Mouse (Mus musculus) forebrain, postnatal 0 days (tissue): ENCODE results near the gene Gars. TPM values are rescaled to one million over a fixed set of nuclear protein-coding genes. Genes with fewer than 3 reads are reported as not detected.

Experiments used
- ATAC-seq: fragments of 200-750 bp; cut with Nextera tagmentation; 2 replicates; pipeline ENCODE4 v1.8.0; 2017; ENCODE audit warnings: mild to moderate bottlenecking, moderate library complexity
- DNase-seq: peaks from one replicate; pipeline ENCODE4 v3.0.0-alpha.2; 2015
- H3K27ac ChIP-seq: fragments of 300-500 bp; sonication (generic); 2 replicates; pipeline ENCODE4 v1.5.1; 2014; ENCODE audit warnings: low read depth, mild to moderate bottlenecking, antibody characterized with exemption, low read length, moderate library complexity, mixed read lengths
- H3K27me3 ChIP-seq: fragments of 300-500 bp; sonication (generic); 2 replicates; pipeline ENCODE4 v1.6.1; 2014; ENCODE audit warnings: mild to moderate bottlenecking, low read length, mixed read lengths; ENCODE audit not compliant: insufficient read depth
- H3K36me3 ChIP-seq: fragments of 300-500 bp; sonication (generic); 2 replicates; pipeline ENCODE4 v1.6.1; 2014; ENCODE audit warnings: mild to moderate bottlenecking, moderate library complexity; ENCODE audit not compliant: insufficient read depth
- H3K4me1 ChIP-seq: fragments of 300-500 bp; sonication (generic); 2 replicates; pipeline ENCODE4 v1.6.1; 2014; ENCODE audit warnings: antibody characterized with exemption; ENCODE audit not compliant: insufficient read depth
- H3K4me2 ChIP-seq: fragments of 300-500 bp; sonication (generic); 2 replicates; pipeline ENCODE4 v1.6.1; 2014; ENCODE audit warnings: low read depth, mild to moderate bottlenecking, moderate library complexity
- H3K4me3 ChIP-seq: fragments of 300-500 bp; sonication (generic); 2 replicates; pipeline ENCODE4 v1.5.1; 2014; ENCODE audit warnings: low read depth, low read length, mixed read lengths
- H3K9ac ChIP-seq: fragments of 300-500 bp; sonication (generic); 2 replicates; pipeline ENCODE4 v1.6.1; 2014; ENCODE audit warnings: mild to moderate bottlenecking
- H3K9me3 ChIP-seq: fragments of 300-500 bp; sonication (generic); 2 replicates; pipeline ENCODE4 v1.6.1; 2016; ENCODE audit warnings: low read length
- CTCF ChIP-seq: sonication (generic); IDR thresholded peaks from 2 replicates; pipeline ENCODE4 v1.5.1; 2016; ENCODE audit warnings: antibody characterized with exemption, control low read depth, low read depth
- WGBS: fragments of 180-500 bp; shearing (Covaris S2); extraction: QIAGEN DNeasy Blood & Tissue Kit; methylation state at CpG from one replicate; pipeline ENCODE4 v1.1.7; 2014; 5-methylcytosine and 5-hydroxymethylcytosine counted together
- polyA plus RNA-seq: library from polyadenylated mRNA; unstranded; fragments of >200 nt; fragmentation: Nextera tagmentation; extraction: Ambion mirVana; gene quantifications from 2 replicates; pipeline ENCODE4 v1.2.1, GENCODE M21; 2015
- total RNA-seq: library from RNA; depleted of rRNA; stranded (reverse); fragments of >200 nt; gene quantifications from 2 replicates; pipeline ENCODE4 v1.2.3, GENCODE M21; 2014; rRNA removed

Gars gene
- total and polyA plus RNA-seq, 2 experiments from 2014 or later: 191 to 222 TPM

DNA sequence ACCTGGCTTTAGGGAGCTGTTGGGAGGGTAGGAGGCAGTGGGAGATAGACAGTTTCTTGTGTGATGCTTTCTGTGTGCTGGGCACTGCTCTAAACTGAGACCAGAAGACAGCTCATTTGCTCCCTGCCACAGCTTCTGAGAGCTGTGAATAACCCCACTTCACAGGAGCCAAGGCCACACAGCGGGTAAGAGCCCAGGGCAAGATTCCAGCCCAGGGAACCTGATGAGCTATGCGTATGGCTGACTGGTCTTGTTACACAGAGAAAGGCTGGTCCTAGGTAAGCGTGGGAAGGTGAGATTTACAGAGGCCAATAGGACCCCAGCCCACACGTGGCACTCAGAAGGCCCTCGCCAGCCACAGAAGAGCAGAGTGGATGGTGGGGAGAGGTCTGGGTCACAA is 88.8 kb downstream of the Gars start:
- Histone ChIP-seq H3K9me3 (no peaks in the 10 kb centered on the region), H3K4me3 (no peak overlapping the region), H3K4me2 (no peak overlapping the region), H3K9ac (no peak overlapping the region), H3K36me3 (no peaks in the 10 kb centered on the region), H3K27ac (no peak overlapping the region), H3K4me1 (no peaks in the 10 kb centered on the region), H3K27me3 (no peaks in the 10 kb centered on the region)
- WGBS: 71% methylated on average over 5 of the region's 5 CpGs
- no peak for DNase-seq
- TF ChIP-seq CTCF: no peak
- no peak for ATAC-seq

DNA sequence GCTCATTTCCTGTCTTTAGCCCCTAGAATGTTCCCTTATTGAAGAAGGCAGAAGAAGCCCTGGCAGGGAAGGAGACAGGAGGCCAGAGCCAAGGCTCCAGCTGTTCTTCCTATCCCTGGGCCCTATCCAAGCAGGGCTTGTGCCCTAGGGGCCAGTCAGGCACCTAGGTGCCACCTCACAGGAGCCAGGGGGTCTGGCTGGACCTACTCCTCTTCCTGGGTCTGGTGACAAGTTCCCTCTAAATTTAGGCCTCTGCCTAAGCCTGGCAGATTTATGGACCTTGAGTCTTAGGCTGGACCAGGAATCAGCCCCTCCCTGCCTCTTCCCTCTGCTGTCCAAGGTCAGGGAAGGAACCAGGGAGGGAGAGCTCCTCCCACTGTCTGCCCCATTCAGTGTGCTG is 90.6 kb downstream of the Gars start:
- DNase-seq (no peak), ATAC-seq (no peak)
- Histone ChIP-seq H3K9ac (no peak overlapping the region), H3K27ac (no peak overlapping the region), H3K36me3 (no peaks in the 10 kb centered on the region), H3K9me3 (no peaks in the 10 kb centered on the region), H3K27me3 (no peaks in the 10 kb centered on the region), H3K4me2 (no peak overlapping the region), H3K4me3 (no peak overlapping the region), H3K4me1 (no peaks in the 10 kb centered on the region)
- TF ChIP-seq CTCF: no peak

Other genes with a start within 250 kb of the Gars start
- 74.2 and 83.8 TPM in 2 replicates for gene Znrf2, start 221.1 kb upstream of the Gars start, total RNA-seq
- gene Znrf2, start 221.1 kb upstream of the Gars start, polyA plus RNA-seq: 11.2 and 13.1 TPM in 2 replicates
- 1.8 and 2.3 TPM in 2 replicates for gene Nod1, start 65.4 kb upstream of the Gars start, total RNA-seq
- gene Nod1, start 65.4 kb upstream of the Gars start, polyA plus RNA-seq: 1.5 and 2.0 TPM in 2 replicates
- 2.8 and 3.7 TPM in 2 replicates for gene Ggct, start 45.1 kb upstream of the Gars start, total RNA-seq
- gene Ggct, start 45.1 kb upstream of the Gars start, polyA plus RNA-seq: 22.2 and 26.6 TPM in 2 replicates
- gene Crhr2, start 95.0 kb downstream of the Gars start, total RNA-seq: 1.1 and 1.3 TPM in 2 replicates
- gene Crhr2, start 95.0 kb downstream of the Gars start, polyA plus RNA-seq: 1.2 and 1.6 TPM in 2 replicates
- gene Inmt, start 137.0 kb downstream of the Gars start, total RNA-seq: not detected in 2 replicates
- 0.13 TPM in 1 of 2 replicates, not detected in the other for gene Inmt, start 137.0 kb downstream of the Gars start, polyA plus RNA-seq
- gene Mindy4, start 165.4 kb downstream of the Gars start, total RNA-seq: 11.9 and 16.8 TPM in 2 replicates
- 9.3 and 12.5 TPM in 2 replicates for gene Mindy4, start 165.4 kb downstream of the Gars start, polyA plus RNA-seq